Mouse (Mus musculus): ENCODE results near the gene Armcx1.

GRCm38 (mm10) chrX:134729778-134730177 is 12.0 kb downstream of the Armcx1 start:
- no peak for TF ChIP-seq POLR2A (IDR thresholded peaks at IDR 0.05; ENCODE audit: insufficient read depth, low read depth, low read length)
- no peak for TF ChIP-seq EP300 (IDR thresholded peaks at IDR 0.05; ENCODE audit: insufficient read depth, low read depth, low read length)
- peak; percentile 78 for TF ChIP-seq CTCF (IDR thresholded peaks at IDR 0.05)
